Mouse (Mus musculus) adrenal gland, postnatal 14 days (tissue): ENCODE data around the gene Cdk16. TPM values are rescaled to one million over a fixed set of nuclear protein-coding genes. Genes with fewer than 3 reads are reported as not detected.

Source experiments
- total RNA-seq: library from RNA; stranded (reverse); gene quantifications from 2 replicates; pipeline ENCODE4 v1.2.3, GENCODE M21; 2021

Cdk16 gene
- total RNA-seq, 1 experiment from 2014 or later, result 164 TPM

Other genes with a start within 250 kb of the Cdk16 start
- 3.6 and 82.0 TPM in 2 replicates for gene Rgn, start 138.2 kb upstream of the Cdk16 start, total RNA-seq
- 36.8 and 37.9 TPM in 2 replicates for gene Rbm10, start 70.5 kb upstream of the Cdk16 start, total RNA-seq
- gene Ndufb11, start 70.3 kb upstream of the Cdk16 start, total RNA-seq, result 465 and 484 TPM in 2 replicates
- 320 and 338 TPM in 2 replicates for gene Uba1, start 29.6 kb upstream of the Cdk16 start, total RNA-seq
- 23.2 and 24.3 TPM in 2 replicates for gene Usp11, start 16.0 kb downstream of the Cdk16 start, total RNA-seq
- 96.3 and 102 TPM in 2 replicates for gene Araf, start 109.9 kb downstream of the Cdk16 start, total RNA-seq
- 26.3 and 27.4 TPM in 2 replicates for gene Timp1, start 182.2 kb downstream of the Cdk16 start, total RNA-seq
- 7.9 and 11.3 TPM in 2 replicates for gene Syn1, start 233.1 kb downstream of the Cdk16 start, total RNA-seq
- gene Cfp, start 243.6 kb downstream of the Cdk16 start, total RNA-seq, result 15.1 and 20.4 TPM in 2 replicates